Mouse (Mus musculus) c-Kit-positive CD71-positive TER-119-negative erythroid progenitor cells, embryonic 14.5 days (primary cell): Measurements from ENCODE around the gene Ilf3.

Experiments used
- DNase-seq: peaks from one replicate; pipeline ENCODE4 v3.0.0-alpha.2; 2013; ENCODE audit warnings: low read depth

The Ilf3 gene

DNA sequence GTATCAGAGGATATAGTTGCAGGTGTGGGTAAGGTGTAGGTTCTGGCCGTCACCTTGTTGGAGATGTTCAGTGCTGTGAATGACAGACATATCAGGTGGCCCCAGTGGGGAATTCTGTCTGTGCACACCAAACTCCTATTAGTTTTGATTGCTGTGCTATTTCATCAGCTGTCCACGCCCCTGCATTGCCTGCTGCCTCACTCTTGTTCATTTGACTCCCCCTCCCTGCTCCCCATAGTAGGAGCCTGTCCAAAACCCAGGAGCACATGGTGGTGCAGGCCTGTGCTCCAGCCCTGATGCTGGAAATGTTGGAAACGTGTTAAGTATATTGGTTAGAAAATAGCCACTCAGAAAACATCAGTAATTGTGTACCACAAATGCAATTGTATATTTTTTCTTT, 71.8 kb downstream of the Ilf3 start:
- DNase-seq: no peak

DNA sequence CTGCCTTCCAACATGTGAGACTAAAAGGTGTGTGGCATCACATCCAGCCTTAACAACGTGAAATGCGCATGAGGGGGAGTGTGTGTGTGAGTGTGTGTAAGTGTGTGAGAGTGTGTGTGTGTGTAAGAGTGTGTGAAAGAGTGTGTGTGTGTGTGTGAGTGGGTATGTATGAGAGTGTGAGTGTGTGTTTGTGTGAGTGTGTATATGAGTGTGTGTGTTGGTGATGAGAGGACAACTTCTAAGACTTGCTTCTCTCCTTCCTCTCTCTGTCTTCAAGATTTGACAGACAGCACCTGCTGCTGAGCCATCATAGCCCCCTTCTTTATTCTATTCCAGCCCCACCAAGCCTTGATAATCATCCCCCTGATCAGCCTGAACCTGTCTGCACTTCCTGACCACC, 72.2 kb downstream of the Ilf3 start:
- no peak for DNase-seq

GRCm38 (mm10) chr9:21440387-21440786, 72.7 kb downstream of the Ilf3 start:
- no peak for DNase-seq

DNA sequence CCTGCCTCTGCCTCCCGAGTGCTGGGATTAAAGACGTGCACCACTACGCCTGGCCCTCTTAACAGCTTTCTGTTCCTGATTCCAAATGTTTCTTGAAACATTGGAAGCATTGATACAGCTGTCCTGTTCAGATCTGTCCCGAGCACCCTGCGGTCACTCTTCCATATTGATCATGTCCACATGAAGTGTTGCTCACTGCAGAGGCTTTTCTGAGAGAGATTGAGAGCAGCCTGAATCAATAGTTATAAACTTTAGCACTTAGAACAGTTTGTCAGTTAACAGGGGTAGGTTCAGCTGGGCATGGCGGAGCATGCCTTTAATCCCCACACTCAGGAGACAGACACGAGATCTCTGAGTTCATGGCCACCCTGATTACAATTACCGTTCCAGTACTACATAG, 76.2 kb downstream of the Ilf3 start:
- no peak for DNase-seq

DNA sequence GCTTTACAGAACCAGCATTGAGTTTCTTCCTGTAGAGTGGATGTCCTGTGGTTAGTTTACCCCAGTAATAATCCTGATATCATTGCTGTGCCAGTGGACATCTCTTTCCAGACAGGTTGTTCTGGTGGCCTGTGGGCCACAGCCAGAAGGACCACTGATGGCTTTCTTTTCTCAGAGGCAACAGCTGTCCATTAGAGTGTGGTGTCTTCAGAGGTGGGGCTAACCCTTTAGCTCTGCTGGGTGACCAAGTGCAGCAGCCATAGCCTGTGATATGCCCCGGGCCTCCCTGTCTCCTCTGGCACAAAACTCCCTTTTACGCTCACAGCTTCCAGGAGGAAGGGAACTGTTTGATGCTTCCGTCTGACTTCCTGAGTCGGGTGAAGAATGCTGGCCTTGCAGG, 76.9 kb downstream of the Ilf3 start:
- no peak for DNase-seq

- DNase-seq: no peak
These were observed 77.5 kb downstream of the Ilf3 start for GRCm38 (mm10) chr9:21445081-21445744.

DNA sequence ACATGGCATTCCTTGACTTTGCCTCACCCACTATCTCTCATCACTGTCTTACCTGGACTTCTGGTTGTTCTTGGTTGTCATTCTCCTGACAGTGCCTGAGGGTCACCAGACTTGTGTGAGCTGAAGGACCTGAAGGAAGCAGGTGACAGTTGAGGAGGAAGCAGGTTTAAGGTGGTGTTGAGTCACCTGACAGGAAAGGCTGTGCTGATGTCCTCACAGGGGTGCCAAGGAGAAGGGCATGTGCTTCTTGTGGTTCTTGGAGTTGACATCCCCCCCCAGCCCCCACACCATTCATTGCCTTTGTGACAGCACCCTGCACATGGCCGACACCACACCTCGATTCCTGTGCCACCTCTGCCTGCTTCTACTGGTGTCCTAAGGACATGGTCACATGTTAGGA, 80.1 kb downstream of the Ilf3 start:
- DNase-seq: no peak

- DNase-seq: no peak
These were observed 82.0 kb downstream of the Ilf3 start for GRCm38 (mm10) chr9:21449710-21450109.

GRCm38 (mm10) chr9:21450270-21450669, 82.6 kb downstream of the Ilf3 start:
- DNase-seq: no peak

DNA sequence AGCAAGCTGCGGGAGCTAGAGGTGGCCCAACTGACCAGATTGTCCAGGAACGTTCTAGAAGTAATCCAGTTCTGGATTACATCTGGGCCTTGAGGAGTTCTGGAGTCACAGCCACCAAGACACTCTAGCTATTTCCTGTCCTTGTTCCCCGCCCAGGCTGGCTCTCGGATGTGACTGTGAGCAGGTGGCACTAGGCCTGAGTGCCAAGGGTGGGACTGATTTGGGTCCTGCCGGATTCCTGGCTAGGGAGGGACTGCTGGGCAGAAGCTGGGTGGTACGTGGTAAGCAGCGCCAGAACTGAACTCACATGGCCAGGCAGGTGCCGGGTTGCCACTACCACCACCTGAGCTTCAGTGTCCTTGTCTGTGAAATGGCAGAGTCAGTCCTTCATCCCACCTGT, 83.7 kb downstream of the Ilf3 start:
- no peak for DNase-seq

DNA sequence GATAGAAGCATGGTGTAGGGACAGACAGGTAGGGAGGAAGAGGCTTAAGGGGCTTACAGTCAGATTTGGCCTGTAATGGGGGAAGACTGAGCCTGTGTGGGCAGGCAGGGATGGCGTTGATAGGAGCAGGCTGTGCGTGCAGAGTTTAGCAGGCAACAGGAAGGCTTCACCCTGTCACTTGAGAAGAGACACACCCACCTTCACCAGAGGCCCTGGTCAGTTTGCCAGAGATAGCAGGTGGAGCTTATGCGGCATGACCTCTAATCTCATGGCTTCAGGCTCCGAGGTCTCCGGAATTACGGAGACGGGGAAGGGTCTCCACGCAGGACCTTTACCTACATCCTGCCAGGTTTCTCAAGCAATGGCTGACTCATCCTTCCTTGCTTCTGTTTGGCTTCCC, 84.2 kb downstream of the Ilf3 start:
- peak; percentile 21 for DNase-seq

- no peak for DNase-seq
These were observed 85.3 kb downstream of the Ilf3 start for GRCm38 (mm10) chr9:21453003-21453402.

- DNase-seq: no peak
These were observed 85.8 kb downstream of the Ilf3 start for GRCm38 (mm10) chr9:21453459-21453858.

GRCm38 (mm10) chr9:21454556-21454955, 86.9 kb downstream of the Ilf3 start:
- no peak for DNase-seq
